Mouse (Mus musculus): ENCODE measurements around the gene Pard3b.
"Not testable (repeated sequence)": the region's sequence is repeated elsewhere in the genome, so short reads cannot be mapped to it uniquely, and the experiment has no call there.

The Pard3b gene

DNA sequence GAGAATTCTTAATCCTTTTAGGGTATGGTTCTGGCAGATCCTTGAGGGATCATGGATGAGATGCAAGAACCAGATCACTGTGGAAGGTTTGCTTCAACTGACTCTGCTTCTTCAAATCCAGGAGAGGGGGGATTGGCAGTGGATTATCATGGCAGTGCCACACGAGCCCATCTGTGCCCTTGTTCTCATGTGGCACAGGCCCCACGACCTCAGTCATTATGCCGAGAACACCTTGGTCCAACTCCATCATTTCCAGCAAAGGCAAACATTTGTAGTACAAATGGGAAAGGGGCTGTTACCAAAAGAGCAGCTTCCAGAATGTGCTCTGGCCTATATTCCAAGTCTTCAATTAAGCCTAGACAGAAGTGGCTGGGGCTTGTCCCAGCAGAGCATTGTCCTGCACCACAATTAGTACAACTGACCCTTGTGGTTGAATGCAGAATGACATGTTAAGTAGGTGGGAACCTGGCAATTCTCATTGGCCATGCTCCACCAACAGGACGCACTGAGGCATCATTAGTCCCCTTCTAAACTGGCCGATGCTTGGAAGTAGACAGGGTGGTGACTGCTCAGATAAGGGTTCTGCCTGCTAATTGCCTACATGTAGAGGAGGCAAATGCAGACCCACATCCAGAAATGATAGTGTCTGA lies 959.3 kb downstream of the Pard3b start:
- no peak for DNase-seq

DNA sequence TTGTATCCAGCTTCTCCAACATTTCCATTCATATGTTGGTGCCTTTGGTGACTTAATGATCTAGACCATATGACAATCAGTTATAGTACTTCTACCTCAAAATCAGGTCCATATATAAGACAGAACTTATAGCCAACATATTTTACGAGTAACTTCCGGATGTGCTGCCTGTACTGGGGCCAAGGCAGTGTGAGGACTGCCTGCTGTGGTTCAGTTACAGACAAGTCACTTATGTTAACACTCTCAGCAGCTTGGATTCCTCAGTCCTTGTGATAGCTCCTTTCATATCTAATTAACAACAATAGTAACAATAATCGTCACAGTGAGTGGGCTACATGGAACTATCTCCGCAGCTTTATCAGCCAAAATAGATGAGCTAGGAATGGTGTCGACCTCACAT lies 959.9 kb downstream of the Pard3b start:
- no peak for DNase-seq

DNA sequence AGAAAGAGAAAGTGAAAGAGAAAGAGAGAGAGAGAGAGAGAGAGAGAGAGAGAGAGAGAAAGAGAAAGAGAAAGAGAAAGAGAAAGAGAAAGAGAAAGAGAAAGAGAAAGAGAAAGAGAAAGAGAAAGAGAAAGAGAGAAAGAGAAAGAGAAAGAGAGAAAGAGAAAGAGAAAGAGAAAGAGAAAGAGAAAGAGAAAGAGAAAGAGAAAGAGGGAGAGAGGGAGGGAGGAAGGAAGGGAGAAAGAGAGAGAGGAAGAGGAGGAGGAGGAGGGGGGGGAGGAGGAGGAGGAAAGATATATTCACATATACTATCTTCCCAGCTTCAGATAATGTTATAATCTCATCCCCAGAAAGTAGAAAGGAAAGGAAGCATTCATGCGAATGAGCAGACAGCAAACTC lies 966.0 kb downstream of the Pard3b start:
- not testable (repeated sequence) for DNase-seq

DNA sequence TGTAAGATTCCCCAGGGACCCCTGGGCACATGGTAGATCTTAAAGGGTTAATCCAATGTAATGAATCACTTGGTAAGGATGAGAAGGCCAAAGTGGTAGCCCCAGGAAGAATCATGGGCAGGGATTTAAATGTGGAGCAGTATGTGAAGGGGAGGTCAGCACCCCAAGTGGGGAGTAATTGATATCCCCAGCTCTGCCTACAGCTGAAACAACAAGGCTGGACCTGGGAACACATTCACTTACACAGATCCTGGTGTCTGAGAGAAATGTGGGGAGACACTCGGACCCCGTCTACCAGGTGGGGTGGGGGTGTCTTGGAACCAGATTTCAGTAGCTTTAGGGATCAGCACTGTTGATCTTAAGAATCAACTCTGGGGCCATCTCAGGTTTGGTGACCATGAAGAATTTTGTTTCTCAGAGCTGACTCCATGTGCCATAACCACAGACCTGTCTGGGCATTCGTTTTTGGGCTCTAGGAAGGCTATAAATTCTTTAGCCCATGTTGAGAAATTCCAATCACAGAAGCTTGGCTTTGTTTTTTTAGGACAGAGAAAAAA lies 979.6 kb downstream of the Pard3b start:
- no peak for DNase-seq

DNA sequence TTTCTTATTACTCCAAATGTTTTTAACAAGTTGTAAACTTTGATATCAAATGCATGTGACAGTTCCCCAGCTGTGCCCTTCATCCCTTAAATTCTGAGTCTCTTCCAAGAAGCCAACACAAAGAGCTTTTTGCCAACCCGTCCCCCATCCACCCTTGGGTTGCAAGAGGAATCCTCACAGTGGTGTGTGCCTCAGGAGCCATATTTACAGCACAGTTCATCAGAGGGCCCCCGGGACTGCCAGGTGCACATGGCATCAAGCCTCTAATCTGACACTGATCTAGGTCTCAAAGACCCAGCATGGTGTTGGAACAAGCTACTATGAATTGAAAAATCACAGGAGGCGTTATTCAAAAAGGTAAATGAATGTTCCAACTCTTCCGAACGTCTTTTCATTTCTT lies 980.8 kb downstream of the Pard3b start:
- DNase-seq, result no peak

DNA sequence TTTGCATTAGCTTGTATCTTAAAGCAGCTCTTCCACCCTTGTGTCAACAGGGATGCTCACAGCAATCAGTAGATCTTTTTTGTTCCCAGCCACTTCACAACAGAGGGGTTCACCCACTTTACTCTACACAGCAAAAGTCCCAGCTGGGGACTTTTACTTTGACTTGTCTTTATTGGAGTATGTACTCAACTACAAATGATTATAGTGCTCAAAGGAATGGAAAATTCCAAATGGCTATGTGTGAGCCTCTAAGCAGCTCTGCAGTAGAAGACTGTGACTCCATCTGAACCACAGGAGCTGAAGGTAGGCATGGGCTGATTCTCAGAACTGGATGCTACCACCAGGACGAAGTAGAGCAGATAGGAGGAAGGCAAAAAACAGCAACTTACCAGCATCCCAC lies 983.8 kb downstream of the Pard3b start:
- no peak for DNase-seq

DNA sequence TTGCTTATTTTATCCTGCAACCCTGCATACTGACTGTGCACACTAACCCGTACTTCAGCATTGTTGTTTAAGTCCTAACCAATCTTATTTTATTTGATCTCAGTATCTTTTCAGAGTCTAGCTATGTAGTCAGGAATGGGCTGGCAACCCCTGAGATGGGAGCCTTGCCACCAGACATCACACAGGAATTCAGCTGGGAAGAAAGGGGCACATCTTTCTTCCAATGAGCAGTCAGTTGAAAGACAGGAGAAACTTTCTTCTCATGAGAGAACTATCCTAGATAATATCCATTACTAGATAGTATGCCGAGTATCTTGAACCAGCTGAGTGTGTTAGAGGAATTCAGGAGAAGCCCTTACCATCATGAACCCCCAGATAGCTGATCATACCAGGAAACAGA lies 985.5 kb downstream of the Pard3b start:
- no peak for DNase-seq

DNA sequence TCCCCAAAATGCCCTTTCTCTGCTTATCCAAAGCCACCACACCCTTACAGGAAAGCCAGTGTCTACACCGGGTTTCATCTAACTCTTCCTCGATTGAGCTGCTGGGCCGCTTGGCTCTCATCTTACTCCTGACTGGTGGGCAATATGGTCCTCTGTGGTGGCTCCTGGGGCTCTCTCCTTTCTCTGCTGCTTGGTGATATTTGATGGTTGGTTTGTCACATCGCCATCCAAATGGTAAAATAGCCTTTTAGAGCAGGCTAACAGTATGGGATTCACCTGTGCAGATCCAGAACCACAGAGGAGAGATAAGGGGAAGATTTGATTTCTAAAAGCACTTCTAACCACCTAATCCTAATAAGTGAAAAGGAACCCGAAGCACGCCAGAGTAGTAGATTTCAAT lies 986.2 kb downstream of the Pard3b start:
- no peak for DNase-seq

DNA sequence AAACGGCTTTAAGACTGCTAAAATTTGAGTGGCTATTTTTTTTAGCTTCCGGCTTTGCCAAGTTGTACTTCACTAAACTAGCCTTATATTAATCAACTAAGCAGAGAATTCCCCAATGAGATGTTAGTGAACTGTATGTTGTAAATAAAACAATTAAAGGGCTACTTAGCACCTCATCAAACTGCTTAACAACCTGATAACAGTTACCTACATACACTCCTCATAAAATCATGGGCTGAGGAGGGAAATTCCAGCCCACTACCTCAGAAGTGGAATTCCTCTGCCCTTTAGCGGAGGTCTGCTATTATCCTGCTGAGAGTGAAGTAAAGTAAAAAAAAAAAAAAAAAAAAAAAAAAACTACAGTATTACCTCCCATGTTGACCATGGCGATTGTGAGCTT lies 986.7 kb downstream of the Pard3b start:
- no peak for DNase-seq

DNA sequence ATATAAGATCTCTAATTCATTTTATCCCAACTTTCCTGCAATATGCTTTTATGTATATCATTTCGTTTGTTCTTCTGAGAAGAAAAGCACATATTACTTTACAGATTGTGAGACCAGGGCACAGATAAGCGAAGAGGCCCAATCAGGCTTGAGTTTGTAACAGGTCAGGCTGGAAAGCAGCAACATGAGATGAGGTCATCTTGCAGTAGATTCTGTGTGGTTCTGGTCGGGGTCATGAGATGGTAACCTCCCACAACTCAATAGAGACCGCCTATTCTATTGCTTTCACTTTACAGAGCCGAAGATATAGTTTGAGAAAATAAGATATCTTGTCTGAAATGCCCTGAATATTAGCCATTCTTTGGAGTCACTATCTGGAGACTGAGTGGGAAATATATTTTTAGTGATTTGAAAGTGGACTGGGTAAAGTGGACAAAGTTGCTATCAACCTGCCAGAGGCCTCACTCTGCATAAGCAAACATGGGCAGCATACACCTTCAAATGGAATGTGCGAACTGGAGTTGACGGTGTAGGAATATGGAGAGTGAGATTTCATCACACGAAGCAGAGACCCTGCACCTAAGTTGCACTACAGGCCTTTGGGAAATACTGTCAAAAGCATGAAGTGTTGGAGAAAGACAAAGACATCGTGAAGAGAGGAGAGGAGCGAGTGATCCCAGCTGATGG lies 987.3 kb downstream of the Pard3b start:
- no peak for DNase-seq

DNA sequence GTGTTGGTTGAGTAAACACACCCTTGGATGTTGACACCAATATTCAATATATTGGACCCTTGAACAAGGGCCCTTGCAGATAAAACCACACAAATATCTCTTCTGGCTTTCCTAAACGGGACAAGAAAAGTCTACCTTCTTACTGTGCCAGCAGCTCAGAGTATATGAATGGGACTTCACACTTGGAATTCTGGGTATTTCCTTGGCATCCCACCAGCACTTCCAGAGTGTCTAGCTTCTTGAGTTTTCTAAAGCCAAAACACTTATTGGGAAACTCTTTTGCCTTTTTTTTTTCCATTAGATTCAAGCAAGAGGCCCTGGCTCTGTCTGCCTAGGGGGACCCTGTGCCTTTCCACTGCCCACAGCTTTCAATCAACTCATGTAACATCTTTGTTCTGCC lies 991.3 kb downstream of the Pard3b start:
- no peak for DNase-seq

DNA sequence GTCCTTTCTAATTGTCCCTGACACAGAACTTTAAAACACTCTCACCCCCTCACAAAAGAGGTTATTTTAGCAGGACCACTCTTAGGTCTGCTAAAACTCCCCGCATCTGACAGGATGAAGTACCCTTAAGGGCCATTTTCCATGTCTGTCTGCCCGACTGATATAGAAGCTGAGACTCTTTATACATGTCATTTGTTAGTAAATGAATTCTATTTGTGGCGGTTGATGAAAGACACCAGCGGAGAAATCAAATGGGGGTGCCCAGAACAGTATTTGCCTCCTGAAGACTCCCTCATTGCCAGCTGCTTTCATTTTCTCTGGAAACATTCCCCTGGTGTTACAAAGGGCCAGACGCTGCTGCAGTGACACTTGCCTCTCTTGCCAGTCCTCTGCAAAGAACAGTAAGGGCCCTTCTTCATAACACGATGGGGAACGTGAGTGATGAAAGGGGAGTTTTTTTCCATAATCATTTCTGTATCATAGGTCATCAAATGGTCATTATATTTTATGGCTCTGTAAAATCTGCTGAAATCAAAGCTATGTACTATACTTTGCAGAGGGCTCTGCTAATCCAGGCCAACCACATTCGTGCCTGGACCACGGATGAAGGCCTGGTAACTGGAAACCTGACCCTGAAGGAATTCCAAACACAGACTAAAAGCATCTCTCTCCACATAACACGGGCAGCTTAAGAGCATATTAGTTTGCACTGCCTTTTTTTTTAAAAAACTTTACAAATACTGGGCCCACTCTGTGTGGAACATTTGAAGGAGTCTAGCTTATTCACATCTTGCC lies 993.1 kb downstream of the Pard3b start:
- no peak for DNase-seq

DNA sequence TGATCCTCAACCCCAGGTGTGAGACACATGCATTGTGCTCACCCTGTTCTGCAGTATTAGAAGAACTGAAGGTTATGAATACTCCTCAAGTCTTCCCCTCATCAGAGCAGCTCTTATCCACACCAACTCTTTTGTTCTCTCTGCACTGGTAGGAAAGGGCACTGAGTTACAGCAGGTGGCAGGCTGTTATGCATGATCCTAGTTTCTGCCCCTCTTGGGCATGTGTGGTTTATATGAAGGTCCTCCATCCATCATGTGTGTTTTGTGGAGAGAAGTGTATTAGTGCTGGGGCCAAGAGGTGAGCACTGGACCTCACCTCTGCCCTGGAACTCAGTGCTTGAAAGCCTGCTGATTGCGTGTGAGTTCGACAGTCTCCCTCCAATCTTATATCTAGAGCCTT lies 994.3 kb downstream of the Pard3b start:
- DNase-seq, result no peak

DNA sequence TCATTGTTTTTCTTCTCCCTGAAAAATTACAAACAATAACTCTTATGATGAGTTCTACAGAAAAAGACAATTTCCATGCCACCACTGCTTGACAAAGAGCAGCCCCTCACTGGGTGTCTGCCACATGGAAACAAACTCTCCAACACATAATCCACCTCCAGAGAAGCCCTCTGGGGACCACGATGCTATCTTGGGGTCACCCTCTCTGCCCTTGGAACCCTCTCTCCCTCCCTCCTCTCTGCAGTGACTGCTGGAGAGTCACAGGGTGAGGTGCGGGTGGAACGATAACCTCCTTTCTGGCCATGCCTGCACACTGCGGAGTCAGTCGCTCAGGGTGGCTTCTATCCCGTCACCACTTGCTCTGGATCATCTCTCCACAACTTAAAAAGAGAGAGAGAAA lies 996.6 kb downstream of the Pard3b start:
- no peak for DNase-seq

DNA sequence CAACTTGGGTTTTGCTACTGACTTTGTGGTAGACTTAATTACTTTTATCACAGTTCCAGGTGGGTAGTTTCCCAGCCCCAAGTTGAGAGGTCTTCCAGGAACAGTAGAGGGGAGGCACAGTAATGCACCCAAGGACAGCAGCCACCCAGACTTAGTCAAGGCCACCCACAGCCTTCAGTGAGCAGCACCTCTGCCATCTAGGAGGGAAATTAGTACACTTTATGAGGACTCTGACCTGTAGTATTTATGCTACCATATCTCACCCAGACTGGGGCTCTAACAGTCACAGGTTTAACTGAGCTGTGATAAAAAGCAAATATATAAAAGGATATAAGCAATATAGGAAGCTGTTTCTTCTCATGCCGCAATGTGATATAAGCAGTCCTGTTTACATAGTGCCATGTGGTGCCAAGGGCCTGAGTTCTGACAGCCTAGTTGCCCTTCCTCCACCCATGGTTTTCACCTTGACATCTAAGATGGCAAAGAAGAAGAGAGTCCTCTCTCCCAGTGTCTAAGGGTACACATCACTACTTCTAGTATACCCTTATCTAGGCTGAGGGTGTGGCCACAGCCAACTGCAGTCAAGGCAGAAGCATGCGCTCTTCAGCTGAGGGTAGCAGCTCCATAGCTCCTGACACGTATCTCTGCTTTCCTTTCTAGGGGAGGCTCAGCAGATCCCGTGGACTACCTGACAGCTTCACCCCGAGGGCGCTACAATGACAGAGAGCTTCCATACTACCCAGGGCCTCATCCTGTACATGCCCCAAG lies 998.5 kb downstream of the Pard3b start:
- DNase-seq, result no peak

DNA sequence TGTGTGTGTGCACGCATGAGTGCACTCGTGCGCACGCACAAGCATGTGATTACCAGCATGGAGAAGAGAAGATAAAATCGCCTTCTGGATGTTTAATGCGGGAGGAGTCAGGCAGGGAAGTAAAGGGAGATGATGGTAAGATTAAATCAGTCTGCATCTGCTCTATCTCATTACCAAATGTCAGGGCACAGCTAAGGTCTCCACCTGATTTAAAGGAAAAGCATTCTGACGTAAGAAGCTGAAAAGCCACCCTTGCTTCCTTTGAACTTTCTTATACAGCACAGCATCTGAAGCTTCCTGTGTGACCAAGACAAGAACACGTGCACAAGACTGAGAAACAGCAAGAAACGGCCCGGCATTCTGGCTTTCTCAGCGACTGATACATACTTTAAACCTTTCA lies 1000.4 kb downstream of the Pard3b start:
- DNase-seq, result no peak

DNA sequence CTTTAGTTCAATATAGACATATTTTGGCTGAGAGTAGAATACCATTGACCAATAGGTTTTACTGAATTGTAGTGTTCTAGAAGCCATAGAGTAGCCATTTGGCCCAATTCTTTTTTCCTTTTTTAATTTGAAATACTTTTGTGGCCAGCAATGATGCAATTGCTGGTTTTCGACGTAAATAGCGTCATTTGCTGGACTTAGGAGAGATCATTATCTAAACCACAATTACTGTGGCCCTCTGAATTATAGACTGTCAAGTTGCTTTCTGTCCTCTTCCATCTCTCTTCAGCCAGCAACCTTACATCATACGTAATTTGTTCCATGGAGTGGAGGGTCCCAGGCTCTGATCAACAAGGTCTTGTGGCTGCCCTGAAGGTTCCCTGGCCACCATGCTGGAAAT lies 1000.8 kb downstream of the Pard3b start:
- no peak for DNase-seq

DNA sequence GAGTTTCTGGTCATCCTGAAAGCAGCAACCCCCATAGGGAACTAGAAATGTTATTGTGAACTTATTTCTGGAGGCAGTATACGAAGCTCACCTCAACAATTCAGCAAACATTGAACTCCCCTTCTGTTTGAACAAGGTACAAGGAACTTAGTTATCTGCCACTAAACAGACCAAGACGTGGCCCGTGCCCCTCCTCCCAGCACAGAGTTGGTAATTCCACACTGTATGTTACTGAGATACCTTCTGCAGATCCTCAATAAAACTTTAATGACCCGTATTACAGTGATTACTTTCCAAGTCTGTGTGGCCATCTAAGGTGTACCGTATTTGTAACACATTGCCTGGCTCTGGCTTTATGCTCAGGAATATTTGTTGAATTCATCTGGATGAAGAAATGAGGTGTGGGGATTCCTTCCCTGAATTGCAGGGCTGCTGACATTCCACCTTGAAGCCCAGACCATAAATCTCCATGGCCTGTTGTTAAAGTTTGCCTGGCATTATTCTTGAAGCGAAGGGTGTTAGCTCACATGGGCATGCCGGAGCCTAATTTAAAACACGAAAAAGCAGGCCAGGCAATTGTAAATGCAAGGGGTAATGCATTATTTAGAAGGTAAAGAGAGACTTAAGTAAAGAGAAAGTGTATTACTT lies 1006.1 kb downstream of the Pard3b start:
- DNase-seq, result no peak

DNA sequence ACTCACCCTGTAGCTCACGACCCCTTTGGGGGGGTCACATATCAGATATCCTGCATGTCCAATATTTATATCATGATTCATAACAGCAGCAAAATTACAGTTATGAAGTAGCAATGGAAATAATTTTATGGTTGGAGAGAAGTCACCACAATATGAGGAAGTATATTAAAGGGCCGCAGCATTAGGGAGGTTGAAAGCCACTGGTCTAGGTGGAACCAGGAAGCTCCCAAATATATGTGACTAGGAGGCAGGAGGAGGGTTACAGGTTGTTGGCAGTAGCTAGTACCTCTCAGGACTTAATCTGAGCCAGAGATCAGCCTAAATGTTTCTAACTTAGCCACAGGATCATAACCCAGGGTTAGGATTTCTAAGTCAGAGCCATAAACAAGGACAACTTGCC lies 1008.2 kb downstream of the Pard3b start:
- DNase-seq, result no peak

DNA sequence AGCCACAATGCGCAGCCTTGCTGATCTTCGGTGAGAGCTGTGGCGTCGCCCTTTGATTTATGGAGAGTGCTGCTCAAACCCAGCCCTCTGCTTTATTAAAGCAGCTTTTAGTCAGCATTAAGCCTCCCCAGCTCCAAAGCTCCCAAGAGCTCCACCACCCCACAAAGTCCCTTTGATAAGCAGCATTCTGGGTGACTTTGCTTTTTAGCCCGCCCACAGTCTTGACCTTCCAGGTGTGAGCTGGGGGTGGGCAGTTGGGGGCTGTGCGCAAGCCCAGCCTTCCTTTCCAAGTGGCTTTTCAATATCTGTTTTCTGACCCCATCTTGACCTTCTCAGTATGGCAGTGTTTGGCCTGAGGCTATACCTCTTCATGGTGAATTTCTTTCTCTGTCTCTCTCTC lies 1009.5 kb downstream of the Pard3b start:
- DNase-seq, result no peak

DNA sequence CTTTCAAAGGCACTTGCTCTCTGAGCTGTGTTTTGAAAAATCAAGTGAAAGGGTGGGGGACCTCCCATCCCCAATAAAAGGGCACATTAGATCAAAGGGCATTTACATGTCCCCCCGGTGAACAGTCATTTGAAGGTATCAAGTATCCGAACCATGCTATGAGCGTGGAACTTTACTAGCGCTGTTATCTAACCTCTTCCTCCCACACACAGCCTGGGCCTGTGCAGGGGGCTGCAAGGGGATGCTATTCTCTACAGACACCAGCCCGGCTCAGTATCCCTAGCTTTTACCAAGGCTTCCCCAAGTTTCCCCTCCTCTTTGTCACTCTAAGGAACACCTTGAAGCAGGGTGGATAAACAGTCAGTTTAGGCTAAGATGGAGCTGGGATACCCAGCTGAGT lies 1010.0 kb downstream of the Pard3b start:
- no peak for DNase-seq

DNA sequence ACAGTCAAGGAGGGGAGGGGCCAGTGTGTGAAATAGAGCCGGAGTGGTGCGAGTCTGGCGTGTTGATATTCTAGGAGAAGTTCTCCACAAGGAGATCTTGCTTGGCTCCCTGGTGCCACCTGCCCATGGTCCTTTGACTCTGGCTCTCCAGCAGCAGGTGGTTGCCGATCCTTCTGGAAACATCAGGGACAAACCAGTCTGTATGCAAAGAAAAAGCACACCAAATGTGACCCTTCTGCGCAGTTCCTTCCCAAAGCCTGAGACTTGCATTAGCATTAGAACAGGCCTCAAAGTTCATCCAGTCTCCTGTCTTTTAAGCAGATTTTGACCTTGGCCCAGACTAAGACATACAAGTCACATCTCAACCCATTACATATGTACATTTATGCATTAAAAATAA lies 1011.9 kb downstream of the Pard3b start:
- no peak for DNase-seq

DNA sequence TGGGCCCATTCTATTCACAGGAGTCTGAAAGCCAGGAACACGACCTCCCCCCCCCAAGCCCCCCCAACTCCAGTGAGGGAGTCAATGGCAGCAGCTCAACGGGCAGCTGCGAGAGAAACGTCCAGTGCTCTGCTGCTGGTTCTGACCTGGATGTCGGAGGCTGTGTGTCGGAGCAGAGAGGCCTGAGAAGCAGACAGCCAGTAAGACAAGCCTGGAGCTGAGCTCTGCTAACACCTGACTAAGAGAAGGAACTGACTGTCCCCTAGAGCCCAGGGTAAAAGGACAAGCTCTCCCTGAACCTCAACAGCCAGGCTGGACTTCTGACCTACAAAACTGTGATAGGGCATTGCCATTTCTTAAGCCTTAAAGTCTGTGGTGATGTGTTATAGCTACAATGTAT lies 1015.8 kb downstream of the Pard3b start:
- DNase-seq, result no peak
